8 mouse cellular contexts compared by ENCODE assay signal in genomic region chr6:124932314-124932695, GRCm38 (mm10). TPM values are rescaled to one million over a fixed set of nuclear protein-coding genes. Genes with fewer than 3 reads are reported as not detected.
DNase-seq lines count a peak whose midpoint lies in the region; ATAC-seq and TF ChIP-seq lines count a peak whose summit lies in the region.

No protein-coding gene starts in this region.

- peak overlapping the region; percentile 97 for H3K4me3 ChIP-seq in erythroblast, embryonic 14.5 days (replicated peaks)
- peak overlapping the region; percentile 81 for H3K4me3 ChIP-seq in thymus, adult 2 months (ENCODE audit: control insufficient read depth, insufficient read depth, low read length)
- H3K4me3 ChIP-seq in limb, embryonic 14.5 days (replicated peaks; ENCODE audit: low read length) = peak overlapping the region; percentile 95

- WGBS in thymus, adult 2 months = 87% methylated on average over 12 of the region's 12 CpGs
- WGBS in limb, embryonic 14.5 days = 44% methylated on average over 12 of the region's 12 CpGs

- peak overlapping the region; percentile 85 for H3K4me2 ChIP-seq in limb, embryonic 14.5 days (replicated peaks; ENCODE audit: low read depth, low read length, severe bottlenecking)

- TF ChIP-seq CTCF in thymus, adult 2 months (IDR thresholded peaks at IDR 0.05; ENCODE audit: borderline replicate concordance, control insufficient read depth, extremely low read depth, insufficient read depth, low read length, poor library complexity) = no peak

- peak overlapping the region; percentile 93 for H3K9ac ChIP-seq in limb, embryonic 14.5 days (ENCODE audit: low read depth, low read length, severe bottlenecking)

- H3K27me3 ChIP-seq in erythroblast, embryonic 14.5 days (ENCODE audit: control insufficient read depth) = no peaks in the 10 kb centered on the region
- no peaks in the 10 kb centered on the region for H3K27me3 ChIP-seq in thymus, adult 2 months (ENCODE audit: control insufficient read depth, insufficient read depth, low read length)
- H3K27me3 ChIP-seq in limb, embryonic 14.5 days (ENCODE audit: control insufficient read depth, insufficient read depth, low read length) = no peaks in the 10 kb centered on the region

- peaks cover 47% of the 10 kb centered on the region for H3K36me3 ChIP-seq in erythroblast, embryonic 14.5 days (ENCODE audit: control insufficient read depth)
- peaks cover 25% of the 10 kb centered on the region for H3K36me3 ChIP-seq in thymus, adult 2 months (ENCODE audit: control insufficient read depth, insufficient read depth, low read length)
- peaks cover 50% of the 10 kb centered on the region for H3K36me3 ChIP-seq in limb, embryonic 14.5 days (ENCODE audit: control insufficient read depth, insufficient read depth, low read length)

- H3K9me3 ChIP-seq in erythroblast, embryonic 14.5 days (ENCODE audit: control insufficient read depth, low read length) = no peaks in the 10 kb centered on the region
- no peaks in the 10 kb centered on the region for H3K9me3 ChIP-seq in limb, embryonic 14.5 days (ENCODE audit: control insufficient read depth, low read length)

- H3K4me1 ChIP-seq in erythroblast, embryonic 14.5 days (ENCODE audit: control insufficient read depth) = peaks cover 31% of the 10 kb centered on the region
- H3K4me1 ChIP-seq in thymus, adult 2 months (replicated peaks; ENCODE audit: control insufficient read depth, insufficient read depth, low read length) = peaks cover 10% of the 10 kb centered on the region
- peaks cover 16% of the 10 kb centered on the region for H3K4me1 ChIP-seq in limb, embryonic 14.5 days (ENCODE audit: control insufficient read depth, insufficient read depth, low read length)

- TF ChIP-seq POLR2A in thymus, adult 2 months (IDR thresholded peaks at IDR 0.05; ENCODE audit: control insufficient read depth, extremely low read depth, insufficient read depth, low read length, poor library complexity) = no peak
- no peak for TF ChIP-seq POLR2A in limb, embryonic 14.5 days (IDR thresholded peaks at IDR 0.05; ENCODE audit: borderline replicate concordance, extremely low read depth, insufficient read depth, insufficient read length)

- DNase-seq in thymus, adult 2 months = no peak
- no peak for DNase-seq in thymus, postnatal 25 days
- DNase-seq in limb, embryonic 14.5 days (ENCODE audit: low spot score) = no peak
- DNase-seq in layer of hippocampus, adult 11-12 months (ENCODE audit: low spot score) = no peak
- no peak for DNase-seq in ovary, postnatal 10 days (ENCODE audit: low spot score)
- no peak for DNase-seq in ovary, adult 18-20 months (ENCODE audit: low spot score)

- ATAC-seq in erythroblast, adult 5-6 weeks (replicated peaks; ENCODE audit: low FRiP score, poor library complexity, severe bottlenecking) = no peak
- ATAC-seq in limb, embryonic 14.5 days (ENCODE audit: low FRiP score, low read depth) = no peak

- H3K27ac ChIP-seq in thymus, adult 2 months (ENCODE audit: control insufficient read depth, insufficient read depth, low read length) = no peak overlapping the region; the same call in 1 of the 2 replicates
- peak overlapping the region; percentile 96 for H3K27ac ChIP-seq in limb, embryonic 14.5 days (replicated peaks; ENCODE audit: low read depth, low read length)

RNA-seq across cellular contexts. Expression of gene Mlf2, which starts 1.1 kb away (rescaled TPM):
- 21.9 and 22.2 TPM in 2 replicates for polyA plus RNA-seq in erythroblast, embryonic 14.5 days (2012)
- 11.7 and 13.4 TPM in 2 replicates for total RNA-seq in erythroblast, adult 5-6 weeks (2015; ENCODE audit: low replicate concordance)
- 14.1 and 20.7 TPM in 2 replicates for total RNA-seq in erythroblast, adult 5-6 weeks (2017; ENCODE audit: low replicate concordance)
- polyA plus RNA-seq in thymus, adult 2 months (2012; rRNA removed) = 404 and 428 TPM in 2 replicates
- 407 and 471 TPM in 2 replicates for polyA plus RNA-seq in limb, embryonic 14.5 days (2012; rRNA removed)
- 355 and 380 TPM in 2 replicates for polyA plus RNA-seq in limb, embryonic 14.5 days (2014; fragmentation: Nextera tagmentation; extraction: Ambion mirVana)

RNA-seq across cellular contexts. Expression of gene Ptms, which starts 12.4 kb away (rescaled TPM):
- polyA plus RNA-seq in erythroblast, embryonic 14.5 days (2012) = 2.6 and 3.1 TPM in 2 replicates
- total RNA-seq in erythroblast, adult 5-6 weeks (2015; ENCODE audit: low replicate concordance) = 26.1 and 31.3 TPM in 2 replicates
- total RNA-seq in erythroblast, adult 5-6 weeks (2017; ENCODE audit: low replicate concordance) = 12.0 and 21.8 TPM in 2 replicates
- polyA plus RNA-seq in thymus, adult 2 months (2012; rRNA removed) = 1,595 and 1,797 TPM in 2 replicates
- polyA plus RNA-seq in limb, embryonic 14.5 days (2012; rRNA removed) = 1,126 and 1,778 TPM in 2 replicates
- polyA plus RNA-seq in limb, embryonic 14.5 days (2014; fragmentation: Nextera tagmentation; extraction: Ambion mirVana) = 306 and 353 TPM in 2 replicates

RNA-seq across cellular contexts. Expression of gene Lag3, which starts 20.8 kb away (rescaled TPM):
- not detected in 2 replicates for polyA plus RNA-seq in erythroblast, embryonic 14.5 days (2012)
- total RNA-seq in erythroblast, adult 5-6 weeks (2015; ENCODE audit: low replicate concordance) = 1.0 and 2.7 TPM in 2 replicates
- total RNA-seq in erythroblast, adult 5-6 weeks (2017; ENCODE audit: low replicate concordance) = 0.51 TPM in 1 of 2 replicates, not detected in the other
- polyA plus RNA-seq in thymus, adult 2 months (2012; rRNA removed) = 27.7 and 30.1 TPM in 2 replicates
- polyA plus RNA-seq in limb, embryonic 14.5 days (2012; rRNA removed) = 2.3 and 3.2 TPM in 2 replicates
- 2.0 and 2.6 TPM in 2 replicates for polyA plus RNA-seq in limb, embryonic 14.5 days (2014; fragmentation: Nextera tagmentation; extraction: Ambion mirVana)

RNA-seq across cellular contexts. Expression of gene Cops7a, which starts 33.0 kb away (rescaled TPM):
- polyA plus RNA-seq in erythroblast, embryonic 14.5 days (2012) = 2.7 TPM in 2 replicates
- total RNA-seq in erythroblast, adult 5-6 weeks (2015; ENCODE audit: low replicate concordance) = 10.2 and 16.5 TPM in 2 replicates
- 5.6 and 7.7 TPM in 2 replicates for total RNA-seq in erythroblast, adult 5-6 weeks (2017; ENCODE audit: low replicate concordance)
- polyA plus RNA-seq in thymus, adult 2 months (2012; rRNA removed) = 168 and 199 TPM in 2 replicates
- polyA plus RNA-seq in limb, embryonic 14.5 days (2012; rRNA removed) = 215 and 251 TPM in 2 replicates
- 137 and 144 TPM in 2 replicates for polyA plus RNA-seq in limb, embryonic 14.5 days (2014; fragmentation: Nextera tagmentation; extraction: Ambion mirVana)

RNA-seq across cellular contexts. Expression of gene Cd4, which starts 44.3 kb away (rescaled TPM):
- not detected in 2 replicates for polyA plus RNA-seq in erythroblast, embryonic 14.5 days (2012)
- total RNA-seq in erythroblast, adult 5-6 weeks (2015; ENCODE audit: low replicate concordance) = 6.3 and 6.9 TPM in 2 replicates
- 0.70 and 0.94 TPM in 2 replicates for total RNA-seq in erythroblast, adult 5-6 weeks (2017; ENCODE audit: low replicate concordance)
- polyA plus RNA-seq in thymus, adult 2 months (2012; rRNA removed) = 549 and 565 TPM in 2 replicates
- polyA plus RNA-seq in limb, embryonic 14.5 days (2012; rRNA removed) = 0.23 and 0.26 TPM in 2 replicates
- polyA plus RNA-seq in limb, embryonic 14.5 days (2014; fragmentation: Nextera tagmentation; extraction: Ambion mirVana) = 0.10 and 0.51 TPM in 2 replicates

Comparison
In these comparisons a context has a peak if more than half of its experiments do, and no peak if none do; other contexts are left out.
1. RNA of gene Mlf2, which starts 1.1 kb away (polyA plus RNA-seq): 404 to 428 TPM in thymus, adult 2 months and 355 to 471 TPM in limb, embryonic 14.5 days; 21.9 to 22.2 TPM in erythroblast, embryonic 14.5 days; every median in the first group is over 10 times any median in the second.
2. RNA of gene Ptms, which starts 12.4 kb away (polyA plus RNA-seq): 1,595 to 1,797 TPM in thymus, adult 2 months and 306 to 1,778 TPM in limb, embryonic 14.5 days; 2.6 to 3.1 TPM in erythroblast, embryonic 14.5 days; every median in the first group is over 10 times any median in the second.
3. Peak in every context shown above with its lines, with median percentiles within 50 percentile points of each other: H3K4me3 ChIP-seq.